Mouse (Mus musculus) embryonic facial prominence, embryonic 11.5 days (tissue): ENCODE measurements around the gene Snap47. TPM values are rescaled to one million over a fixed set of nuclear protein-coding genes. Genes with fewer than 3 reads are reported as not detected.

ENCODE experiments used
- ATAC-seq: fragments of 200-750 bp; cut with Nextera tagmentation; replicated peaks from 2 replicates; pipeline ENCODE4 v1.8.0; 2017; ENCODE audit warnings: low read depth; ENCODE audit not compliant: insufficient number of reproducible peaks, low FRiP score, low TSS enrichment
- DNase-seq: peaks from one replicate; pipeline ENCODE4 v3.0.0-alpha.2; 2015; ENCODE audit warnings: low spot score
- H3K27ac ChIP-seq: fragments of 300-500 bp; sonication (generic); replicated peaks from 2 replicates; pipeline ENCODE4 v1.5.1; 2014; ENCODE audit warnings: mild to moderate bottlenecking, low read depth, low read length, control low read depth
- H3K27me3 ChIP-seq: fragments of 300-500 bp; sonication (generic); 2 replicates; pipeline ENCODE4 v1.6.1; 2014; ENCODE audit warnings: mild to moderate bottlenecking, low read length, moderate library complexity, mixed read lengths; ENCODE audit not compliant: control insufficient read depth, insufficient read depth
- H3K36me3 ChIP-seq: fragments of 300-500 bp; sonication (generic); replicated peaks from 2 replicates; pipeline ENCODE4 v1.6.1; 2014; ENCODE audit warnings: low read depth, mild to moderate bottlenecking, low read length, moderate library complexity, mixed read lengths; ENCODE audit not compliant: control insufficient read depth, insufficient read depth
- H3K4me1 ChIP-seq: fragments of 300-500 bp; sonication (generic); 2 replicates; pipeline ENCODE4 v1.6.1; 2014; ENCODE audit warnings: low read length, mixed read lengths; ENCODE audit not compliant: control insufficient read depth, insufficient read depth
- H3K4me2 ChIP-seq: fragments of 300-500 bp; sonication (generic); 2 replicates; pipeline ENCODE4 v1.6.1; 2014; ENCODE audit warnings: low read depth, mild to moderate bottlenecking, control low read depth, low read length, moderate library complexity
- H3K4me3 ChIP-seq: fragments of 300-500 bp; sonication (generic); 2 replicates; pipeline ENCODE4 v1.5.1; 2014; ENCODE audit warnings: low read depth, low read length, control low read depth
- H3K9ac ChIP-seq: fragments of 300-500 bp; sonication (generic); replicated peaks from 2 replicates; pipeline ENCODE4 v1.6.1; 2014; ENCODE audit warnings: mild to moderate bottlenecking, control low read depth, low read length
- H3K9me3 ChIP-seq: fragments of 300-500 bp; sonication (generic); replicated peaks from 2 replicates; pipeline ENCODE4 v1.6.1; 2016; ENCODE audit warnings: mild to moderate bottlenecking, low read length, inconsistent platforms, mixed read lengths; ENCODE audit not compliant: control insufficient read depth
- WGBS: fragments of 180-500 bp; shearing (Covaris S2); extraction: QIAGEN DNeasy Blood & Tissue Kit; methylation state at CpG from one replicate; pipeline ENCODE4 v1.1.7; 2014; 5-methylcytosine and 5-hydroxymethylcytosine counted together
- polyA plus RNA-seq: library from polyadenylated mRNA; unstranded; fragments of >200 nt; fragmentation: Nextera tagmentation; extraction: Ambion mirVana; gene quantifications from 2 replicates; pipeline ENCODE4 v1.2.1, GENCODE M21; 2014

Snap47 gene
- polyA plus RNA-seq, 1 experiment from 2014 or later = 177 TPM

DNA sequence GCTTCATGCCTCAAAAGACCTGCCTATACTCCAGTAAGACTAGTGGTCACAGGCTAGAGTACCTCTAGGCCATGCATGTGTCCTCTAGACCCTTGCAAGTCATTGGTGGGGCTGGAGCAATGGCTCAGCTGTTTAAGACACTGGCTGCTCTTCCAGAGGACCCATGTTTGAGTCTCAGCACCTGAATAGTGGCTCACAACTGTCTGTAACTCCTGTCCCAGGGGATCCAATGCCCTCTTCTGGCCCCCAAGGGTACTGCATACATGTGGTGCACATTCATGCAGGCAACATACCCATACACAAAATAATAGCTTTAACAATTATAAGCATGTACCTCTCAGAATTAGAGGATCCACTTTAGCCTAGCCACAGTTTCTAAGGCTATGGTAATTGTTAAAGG lies 7.9 kb downstream of the Snap47 start:
- Histone ChIP-seq H3K4me2 (no peak overlapping the region), H3K9ac (no peak overlapping the region), H3K4me3 (no peak overlapping the region), H3K4me1 (no peaks in the 10 kb centered on the region), H3K36me3 (peaks cover under 1% of the 10 kb centered on the region; the same call in 1 of the 2 replicates), H3K27ac (no peak overlapping the region), H3K27me3 (no peaks in the 10 kb centered on the region), H3K9me3 (no peaks in the 10 kb centered on the region)
- ATAC-seq (no peak), DNase-seq (no peak)

DNA sequence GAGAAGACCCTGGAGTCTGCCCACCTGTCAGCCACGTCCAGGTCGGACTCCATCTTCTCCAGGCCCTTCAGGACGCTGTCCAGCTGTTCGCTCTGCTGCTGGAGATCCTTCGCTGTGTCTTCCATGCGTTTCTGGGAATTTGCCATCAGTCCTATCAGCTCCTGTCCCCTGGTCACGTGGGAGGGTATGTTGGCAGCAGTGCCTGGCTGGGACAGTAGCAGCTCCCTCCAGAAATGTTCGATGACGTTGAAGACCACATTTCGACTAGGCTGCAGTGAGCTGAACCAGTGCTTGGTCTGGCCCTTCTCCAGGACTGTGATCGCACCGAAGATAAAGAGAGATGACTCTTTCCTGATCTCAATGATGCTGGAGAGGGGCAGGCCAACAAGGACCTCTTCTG lies 13.0 kb downstream of the Snap47 start:
- Histone ChIP-seq H3K4me2 (no peak overlapping the region), H3K9ac (no peak overlapping the region), H3K4me3 (no peak overlapping the region), H3K4me1 (no peaks in the 10 kb centered on the region), H3K27ac (no peak overlapping the region), H3K27me3 (no peaks in the 10 kb centered on the region), H3K36me3 (peaks cover 12% of the 10 kb centered on the region), H3K9me3 (no peaks in the 10 kb centered on the region)
- ATAC-seq (no peak), DNase-seq (no peak)
- WGBS = 96% methylated on average over 12 of the region's 12 CpGs

DNA sequence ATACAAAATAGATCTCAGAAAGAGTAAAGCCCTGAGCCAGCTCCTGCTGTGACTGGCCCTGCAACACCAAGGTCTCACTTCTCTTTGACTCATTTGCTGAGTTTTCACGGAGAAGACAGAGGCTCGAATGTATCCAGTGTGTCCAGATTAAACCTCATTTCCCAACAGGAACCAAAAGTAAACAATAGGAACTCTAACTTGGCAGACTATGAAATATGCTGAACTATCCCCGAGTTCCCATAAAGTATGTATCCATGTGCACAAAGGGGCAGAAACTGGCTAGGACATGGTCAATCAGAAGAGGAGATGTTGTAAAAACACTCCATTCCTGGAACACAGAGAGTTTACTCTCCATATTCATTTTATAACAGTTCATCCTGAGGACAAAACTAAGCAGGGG lies 18.7 kb downstream of the Snap47 start:
- no peak overlapping the region for H3K4me2 ChIP-seq
- peaks cover 12% of the 10 kb centered on the region for H3K36me3 ChIP-seq
- H3K4me3 ChIP-seq = no peak overlapping the region
- no peak overlapping the region for H3K9ac ChIP-seq
- DNase-seq (no peak), ATAC-seq (no peak)
- no peaks in the 10 kb centered on the region for H3K27me3 ChIP-seq
- no peaks in the 10 kb centered on the region for H3K4me1 ChIP-seq
- H3K9me3 ChIP-seq = no peaks in the 10 kb centered on the region
- H3K27ac ChIP-seq = no peak overlapping the region
- WGBS = 80% methylated on average over 3 of the region's 3 CpGs

DNA sequence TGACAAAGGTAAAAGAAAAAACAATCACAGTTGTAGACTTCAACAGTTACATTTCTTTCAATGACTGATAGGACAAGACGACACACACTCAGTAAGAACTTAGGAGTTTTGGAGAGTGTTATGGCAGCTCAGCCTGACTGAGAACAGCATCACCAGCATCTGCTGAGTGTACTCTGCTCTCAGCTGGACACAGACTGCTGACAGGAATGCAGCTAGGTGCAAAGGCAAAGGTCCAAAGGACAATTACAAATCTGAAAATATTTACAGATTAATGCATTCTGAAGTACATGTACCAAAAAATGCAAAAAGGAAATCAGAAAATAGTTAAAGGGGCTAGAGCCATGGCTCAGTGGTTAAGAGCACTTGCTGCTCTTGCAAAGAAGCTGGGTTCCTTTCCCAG lies 21.0 kb downstream of the Snap47 start:
- H3K27me3 ChIP-seq = no peaks in the 10 kb centered on the region
- H3K27ac ChIP-seq = no peak overlapping the region
- H3K9ac ChIP-seq = no peak overlapping the region
- no peaks in the 10 kb centered on the region for H3K9me3 ChIP-seq
- H3K4me2 ChIP-seq = no peak overlapping the region
- DNase-seq = no peak
- no peak overlapping the region for H3K4me3 ChIP-seq
- WGBS = 84% methylated on average over 1 of the region's 1 CpGs
- H3K36me3 ChIP-seq = peaks cover 8% of the 10 kb centered on the region
- no peak for ATAC-seq
- no peaks in the 10 kb centered on the region for H3K4me1 ChIP-seq

DNA sequence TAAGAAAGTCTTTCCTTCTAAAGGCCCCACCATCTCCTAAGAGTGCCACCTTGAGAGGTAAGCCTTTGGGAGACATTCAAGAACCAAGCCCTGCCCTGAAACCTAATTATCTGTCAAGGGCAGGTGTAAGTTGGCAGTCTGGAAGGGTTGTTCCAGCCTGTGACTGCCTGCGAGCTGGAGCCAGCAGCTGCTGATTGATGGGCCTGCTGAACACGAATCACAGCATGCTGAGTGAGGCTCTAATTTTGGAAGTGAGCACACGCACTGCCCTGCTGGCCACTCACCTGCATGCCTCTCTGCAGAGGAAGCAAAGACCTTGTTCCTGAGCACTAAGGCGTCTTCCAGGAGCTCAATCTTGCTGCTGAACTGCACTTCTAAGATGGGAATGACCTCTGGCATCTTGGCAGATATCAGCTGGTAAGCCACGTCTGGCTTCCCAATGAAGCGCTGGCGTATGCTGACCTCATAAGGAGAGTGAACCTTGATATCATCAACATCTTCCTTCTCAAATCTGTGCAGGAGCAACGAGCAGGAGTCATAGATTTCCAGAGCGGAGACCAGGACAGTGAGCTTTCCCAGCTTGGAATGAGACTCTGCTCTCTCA lies 22.8 kb downstream of the Snap47 start:
- Histone ChIP-seq H3K9ac (no peak overlapping the region), H3K4me2 (no peak overlapping the region), H3K9me3 (no peaks in the 10 kb centered on the region), H3K27ac (no peak overlapping the region), H3K27me3 (no peaks in the 10 kb centered on the region), H3K4me1 (no peaks in the 10 kb centered on the region), H3K36me3 (peaks cover 6% of the 10 kb centered on the region), H3K4me3 (no peak overlapping the region)
- 87% methylated on average over 9 of the region's 9 CpGs for WGBS
- ATAC-seq (no peak), DNase-seq (no peak)

DNA sequence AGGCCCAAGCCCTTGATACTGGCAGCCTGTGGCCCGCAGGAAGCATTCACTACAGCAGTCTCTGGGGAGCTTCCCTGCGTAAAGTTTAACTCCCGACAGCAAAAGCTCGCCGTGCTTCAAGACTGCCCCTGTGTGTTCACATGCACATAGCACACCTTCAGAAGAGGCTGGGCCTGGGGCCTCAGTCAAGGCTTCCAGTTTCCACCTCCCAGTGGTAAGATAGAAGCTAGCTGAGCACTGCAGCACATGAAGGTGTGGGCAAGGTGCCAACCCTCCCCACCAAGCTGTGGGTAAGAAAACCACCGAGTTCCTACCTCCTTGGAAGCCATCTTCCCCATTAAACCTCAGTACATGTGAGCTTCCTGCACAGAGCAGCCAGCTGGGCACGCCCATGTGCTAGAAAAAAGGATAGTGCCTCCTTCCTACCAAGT lies 25.3 kb downstream of the Snap47 start:
- Histone ChIP-seq H3K9ac (no peak overlapping the region), H3K27ac (no peak overlapping the region), H3K9me3 (no peaks in the 10 kb centered on the region), H3K36me3 (peaks cover 6% of the 10 kb centered on the region), H3K27me3 (no peaks in the 10 kb centered on the region), H3K4me2 (no peak overlapping the region), H3K4me3 (no peak overlapping the region), H3K4me1 (no peaks in the 10 kb centered on the region)
- 66% methylated on average over 7 of the region's 7 CpGs for whole genome bisulfite sequencing
- no peak for ATAC-seq
- peak; percentile 52 for DNase-seq

DNA sequence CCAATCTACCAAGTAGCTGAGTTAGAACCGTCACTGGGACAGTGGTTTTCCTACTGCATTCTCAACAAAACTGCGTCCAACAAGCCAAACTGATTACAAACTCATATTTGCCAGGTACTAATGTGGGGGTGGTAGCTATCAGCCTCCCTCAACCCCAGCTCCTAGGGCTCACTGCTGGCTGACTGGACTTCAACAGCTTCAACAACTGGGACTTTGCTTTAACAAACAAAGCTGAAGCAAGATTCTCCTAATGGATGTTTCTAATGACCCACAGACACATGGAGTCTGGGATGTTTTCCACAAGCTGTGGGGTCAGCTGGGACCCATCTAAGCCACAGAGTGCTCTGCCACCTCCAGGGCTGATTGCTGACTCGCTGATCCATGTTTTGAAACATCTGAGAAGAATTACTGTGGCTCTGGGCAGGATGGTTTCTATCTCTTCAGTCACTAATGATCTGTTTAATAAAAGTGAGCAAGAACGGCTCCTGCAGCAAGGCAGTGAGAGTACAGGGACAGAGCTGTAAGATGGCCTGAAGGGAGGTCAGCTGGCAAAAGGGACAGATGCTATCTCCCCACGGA lies 27.9 kb downstream of the Snap47 start:
- H3K27me3 ChIP-seq = no peaks in the 10 kb centered on the region
- no peaks in the 10 kb centered on the region for H3K9me3 ChIP-seq
- WGBS = 64% methylated on average over 5 of the region's 5 CpGs
- peak; percentile 15 for DNase-seq
- H3K27ac ChIP-seq = no peak overlapping the region; the same call in 1 of the 2 replicates
- no peak for ATAC-seq
- no peak overlapping the region for H3K4me2 ChIP-seq
- H3K36me3 ChIP-seq = peaks cover 3% of the 10 kb centered on the region
- H3K9ac ChIP-seq = no peak overlapping the region
- no peaks in the 10 kb centered on the region for H3K4me1 ChIP-seq
- no peak overlapping the region for H3K4me3 ChIP-seq

DNA sequence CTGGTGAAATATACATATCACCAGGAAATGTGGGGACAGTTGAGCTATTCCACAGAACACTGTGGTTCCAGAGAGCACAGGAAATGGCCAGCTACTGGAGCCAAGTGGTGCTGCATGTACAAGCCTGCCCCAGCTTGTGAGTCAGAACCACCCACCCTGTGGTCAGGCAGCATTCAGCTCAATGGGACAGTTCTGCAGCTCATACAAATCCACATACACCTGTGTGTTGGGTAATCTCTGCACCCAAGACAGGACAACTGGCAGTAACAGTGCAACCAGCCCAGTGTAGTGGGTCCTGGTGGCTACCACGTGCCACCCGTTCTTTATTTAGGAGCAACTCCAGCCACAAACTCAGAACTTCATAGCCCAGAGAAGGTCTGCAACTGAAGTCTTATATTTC lies 29.0 kb downstream of the Snap47 start:
- H3K27me3 ChIP-seq = no peaks in the 10 kb centered on the region
- H3K27ac ChIP-seq = no peak overlapping the region
- H3K4me3 ChIP-seq = no peak overlapping the region
- no peak overlapping the region for H3K9ac ChIP-seq
- no peak for DNase-seq
- no peak overlapping the region for H3K4me2 ChIP-seq
- no peak for ATAC-seq
- 94% methylated on average over 2 of the region's 2 CpGs for WGBS
- H3K36me3 ChIP-seq = no peaks in the 10 kb centered on the region; the same call in 1 of the 2 replicates
- H3K9me3 ChIP-seq = no peaks in the 10 kb centered on the region
- no peaks in the 10 kb centered on the region for H3K4me1 ChIP-seq
